In the genomic region with DNA sequence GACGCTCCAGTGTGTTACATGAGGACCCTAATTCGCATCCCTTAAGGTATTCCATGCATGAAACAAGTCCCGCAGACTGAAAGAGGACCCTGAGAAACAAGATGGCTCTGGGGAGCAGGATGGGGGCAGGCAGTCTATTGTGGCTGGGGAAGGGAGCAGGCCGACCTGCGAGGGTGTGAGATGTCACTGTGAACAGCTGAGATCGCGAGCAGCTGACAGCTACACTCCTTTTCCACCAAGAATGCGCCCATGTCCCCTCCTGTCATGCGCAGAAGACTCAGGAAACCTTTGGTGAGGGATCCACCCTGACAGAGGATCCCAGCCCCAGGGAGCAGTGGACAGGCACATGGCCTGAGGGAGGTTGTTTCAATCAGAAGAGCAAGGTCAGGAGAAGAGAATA, we compare ENCODE assay signal across 31 mouse cellular contexts. TPM values are rescaled to one million over a fixed set of nuclear protein-coding genes. Genes with fewer than 3 reads are reported as not detected.
"Had no signal": no experiment of that assay in that cellular context is flagged by ENCODE, and none has a peak within 500 bp of the region (broad histone marks: within the 10 kb centered on the region; RNA-seq: fewer than 3 reads in every experiment).

No protein-coding gene starts in this region.

- H3K9me3 ChIP-seq: heart, embryonic 10.5 days; heart, embryonic 12.5 days; hindbrain, embryonic 10.5 days; hindbrain, embryonic 15.5 days; intestine, embryonic 15.5 days; limb, embryonic 10.5 days; limb, embryonic 12.5 days; liver, embryonic 13.5 days; liver, embryonic 15.5 days had no signal

- H3K36me3 ChIP-seq: heart, embryonic 10.5 days; heart, embryonic 12.5 days; hindbrain, embryonic 10.5 days; intestine, embryonic 15.5 days; limb, embryonic 10.5 days; limb, embryonic 12.5 days; liver, embryonic 13.5 days; liver, embryonic 15.5 days had no signal

- H3K4me3 ChIP-seq: gastrocnemius, adult 2 months; heart, embryonic 10.5 days; heart, embryonic 12.5 days; hindbrain, embryonic 10.5 days; hindbrain, embryonic 15.5 days; intestine, embryonic 15.5 days; layer of hippocampus, adult 2 months; left cerebral cortex, adult 2 months; limb, embryonic 10.5 days; limb, embryonic 12.5 days; liver, embryonic 13.5 days; liver, embryonic 15.5 days had no signal

- H3K4me2 ChIP-seq: heart, embryonic 12.5 days; hindbrain, embryonic 15.5 days; intestine, embryonic 15.5 days; limb, embryonic 12.5 days; liver, embryonic 11.5 days; liver, embryonic 13.5 days; liver, embryonic 15.5 days had no signal

- H3K27ac ChIP-seq: gastrocnemius, adult 2 months; heart, embryonic 10.5 days; hindbrain, embryonic 10.5 days; hindbrain, embryonic 15.5 days; intestine, embryonic 15.5 days; layer of hippocampus, adult 2 months; left cerebral cortex, adult 2 months; limb, embryonic 10.5 days; limb, embryonic 12.5 days; liver, embryonic 13.5 days; liver, embryonic 15.5 days had no signal

- DNase-seq: gastrocnemius, adult 2 months; gastrocnemius, postnatal 10 days; gastrocnemius, postnatal 25 days; heart, adult 18-20 months; heart, postnatal 10 days; heart, postnatal 4 days; kidney, adult 18-20 months; kidney, adult 8-10 months; kidney, postnatal 10 days; kidney, postnatal 25 days; kidney, postnatal 4 days; liver; liver, embryonic 13.5 days had no signal

- H3K9ac ChIP-seq: heart, embryonic 12.5 days; hindbrain, embryonic 15.5 days; intestine, embryonic 15.5 days; limb, embryonic 12.5 days; liver, embryonic 13.5 days; liver, embryonic 15.5 days had no signal

- ATAC-seq: inflammation-experienced regulatory T-cells, adult 6 months; intestine, embryonic 15.5 days; intestine, postnatal 0 days had no signal

RNA-seq across cellular contexts. Expression of gene Neurog3, which starts 25.8 kb away (rescaled TPM):
- polyA plus RNA-seq: heart, embryonic 10.5 days; heart, embryonic 12.5 days; heart, embryonic 14.5 days; heart, embryonic 16.5 days; hindbrain, embryonic 15.5 days; inflammation-experienced regulatory T-cells, adult 6 months; kidney, embryonic 14.5 days; kidney, embryonic 16.5 days; limb, embryonic 10.5 days; limb, embryonic 12.5 days; limb, embryonic 14.5 days; liver, embryonic 11.5 days; liver, embryonic 13.5 days; liver, embryonic 15.5 days had no signal
